Mouse (Mus musculus): ENCODE results near the gene Rpl36al.

Rpl36al gene

DNA sequence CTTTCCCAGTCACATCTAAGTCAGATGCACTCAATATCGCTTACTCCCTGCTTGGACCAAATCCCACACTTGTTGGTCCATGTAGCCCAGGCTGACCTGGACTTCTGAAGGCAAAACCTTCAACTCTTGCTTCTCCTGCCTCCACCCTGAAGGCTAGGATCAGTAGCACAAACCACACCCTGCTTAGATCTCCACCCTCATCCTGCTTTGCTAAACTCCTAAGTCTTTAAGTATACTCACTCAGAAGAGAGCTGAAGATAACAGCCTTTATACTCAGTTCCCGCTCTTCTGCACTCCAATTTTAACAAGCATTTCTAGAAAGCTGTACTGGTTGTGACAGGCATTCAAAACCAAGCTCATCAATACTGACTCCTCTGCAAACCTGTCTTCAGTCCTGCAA is 26.8 kb downstream of the Rpl36al start:
- DNase-seq, result no peak

DNA sequence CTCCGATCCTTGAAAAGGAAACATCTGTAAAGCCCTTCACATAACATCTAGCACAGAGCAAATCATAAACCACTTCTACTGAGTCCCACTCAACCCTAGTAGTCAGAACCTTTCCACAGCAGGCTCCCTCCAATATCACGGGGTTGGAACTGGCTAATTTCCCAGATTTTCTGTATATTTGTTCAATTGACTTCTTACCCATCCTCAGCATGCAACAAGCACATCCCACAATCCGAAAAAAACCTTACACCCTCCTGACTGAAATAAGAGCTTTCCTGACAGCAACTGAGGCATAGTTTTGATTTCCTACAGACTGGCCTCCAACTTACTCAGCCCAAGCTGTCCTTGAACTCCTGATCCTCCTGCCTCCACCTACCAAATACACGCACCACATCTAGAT is 27.4 kb downstream of the Rpl36al start:
- DNase-seq, result no peak

DNA sequence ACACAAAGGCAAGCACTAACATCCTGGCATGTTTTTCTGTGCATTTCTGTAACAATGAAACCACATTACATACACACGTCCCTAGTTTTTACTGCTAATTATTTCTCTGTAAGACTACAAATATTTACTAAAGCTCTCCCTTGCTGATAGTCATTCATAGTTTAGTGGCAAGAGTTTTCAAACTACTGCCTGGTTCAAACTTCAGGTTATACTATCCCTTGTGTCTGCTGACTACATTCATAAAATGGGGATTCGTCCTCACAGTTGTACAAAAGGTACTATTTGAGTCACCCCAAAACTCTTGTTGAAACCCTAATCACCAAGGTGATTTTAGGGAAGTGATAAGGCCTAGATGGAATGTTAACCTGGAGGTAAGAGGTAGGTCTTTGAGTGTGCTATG is 28.0 kb downstream of the Rpl36al start:
- DNase-seq, result no peak

- no peak for DNase-seq
Measured at GRCm38 (mm10) chr12:69150049-69150448, 33.8 kb downstream of the Rpl36al start.

DNA sequence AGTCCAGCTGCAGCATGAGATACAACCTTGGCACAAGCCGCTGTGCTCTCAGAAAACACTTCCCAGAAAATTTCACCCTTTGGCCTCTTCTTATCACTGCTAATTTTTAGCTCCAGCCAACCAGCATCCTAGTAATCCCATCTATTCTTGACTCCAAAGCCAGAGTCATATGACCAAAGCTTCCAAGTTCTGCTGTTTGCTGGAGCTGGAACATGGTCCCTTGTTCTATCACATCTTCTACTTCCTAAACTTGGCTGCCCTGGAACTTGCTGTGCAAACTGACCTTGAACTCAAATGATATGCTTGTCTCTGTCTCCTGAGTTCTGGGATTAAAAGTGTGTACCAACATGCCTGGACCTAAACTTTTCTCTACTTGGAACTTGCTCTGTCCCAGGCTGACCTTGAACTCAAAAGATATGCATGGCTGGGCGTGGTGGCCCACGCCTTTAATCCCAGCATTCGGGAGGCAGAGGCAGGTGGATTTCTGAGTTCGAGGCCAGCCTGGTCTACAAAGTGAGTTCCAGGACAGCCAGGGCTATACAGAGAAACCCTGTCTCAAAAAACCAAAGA is 36.6 kb downstream of the Rpl36al start:
- DNase-seq, result no peak

- no peak for DNase-seq
Measured at GRCm38 (mm10) chr12:69143460-69143859, 40.4 kb downstream of the Rpl36al start.

DNA sequence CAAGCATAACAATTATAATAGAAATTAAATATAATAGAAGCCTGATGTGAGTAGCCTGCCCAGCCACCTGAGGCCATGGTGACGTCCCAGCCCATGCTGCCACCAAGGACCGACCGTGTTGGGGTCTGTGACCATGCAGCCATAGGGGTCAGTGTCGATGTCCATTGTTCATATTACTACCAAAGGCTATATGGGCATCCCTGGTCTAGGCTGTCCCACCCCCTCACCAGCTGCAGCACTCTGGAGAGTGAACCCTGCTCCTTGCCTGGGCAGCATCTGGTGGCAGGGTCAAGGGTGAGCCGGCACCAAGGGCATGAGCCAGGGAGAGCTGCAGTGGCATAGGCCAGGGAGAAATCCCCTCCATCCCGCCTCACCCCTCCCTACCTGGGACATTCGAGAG is 44.0 kb downstream of the Rpl36al start:
- no peak for DNase-seq

GRCm38 (mm10) chr12:69139201-69139600 is 44.7 kb downstream of the Rpl36al start:
- no peak for DNase-seq
